Mouse (Mus musculus) heart, embryonic 11.5 days (tissue): Measurements from ENCODE around the gene Eif3c. TPM values are rescaled to one million over a fixed set of nuclear protein-coding genes. Genes with fewer than 3 reads are reported as not detected.

Experiments used
- ATAC-seq: fragments of 200-750 bp; cut with Nextera tagmentation; replicated peaks from 2 replicates; pipeline ENCODE4 v1.8.0; 2017; ENCODE audit warnings: moderate library complexity; ENCODE audit not compliant: insufficient number of reproducible peaks, low FRiP score, low TSS enrichment
- H3K27ac ChIP-seq: fragments of 300-500 bp; sonication (generic); 2 replicates; pipeline ENCODE4 v1.5.1; 2014; ENCODE audit warnings: mild to moderate bottlenecking, low read depth, low read length
- H3K27me3 ChIP-seq: fragments of 300-500 bp; sonication (generic); 2 replicates; pipeline ENCODE4 v1.6.1; 2014; ENCODE audit warnings: mild to moderate bottlenecking, low read length, mixed read lengths; ENCODE audit not compliant: control insufficient read depth, insufficient read depth
- H3K36me3 ChIP-seq: fragments of 300-500 bp; sonication (generic); 2 replicates; pipeline ENCODE4 v1.6.1; 2014; ENCODE audit warnings: mild to moderate bottlenecking, low read length, moderate library complexity, mixed read lengths; ENCODE audit not compliant: control insufficient read depth, insufficient read depth
- H3K4me1 ChIP-seq: fragments of 300-500 bp; sonication (generic); 2 replicates; pipeline ENCODE4 v1.6.1; 2014; ENCODE audit warnings: low read length; ENCODE audit not compliant: control insufficient read depth, insufficient read depth
- H3K4me2 ChIP-seq: fragments of 300-500 bp; sonication (generic); 2 replicates; pipeline ENCODE4 v1.6.1; 2014; ENCODE audit warnings: mild to moderate bottlenecking, moderate library complexity
- H3K4me3 ChIP-seq: fragments of 300-500 bp; sonication (generic); 2 replicates; pipeline ENCODE4 v1.5.1; 2014; ENCODE audit warnings: low read depth, low read length
- H3K9ac ChIP-seq: fragments of 300-500 bp; sonication (generic); 2 replicates; pipeline ENCODE4 v1.6.1; 2014; ENCODE audit warnings: mild to moderate bottlenecking, low read depth, low read length, moderate library complexity
- H3K9me3 ChIP-seq: fragments of 300-500 bp; sonication (generic); replicated peaks from 2 replicates; pipeline ENCODE4 v1.6.1; 2016; ENCODE audit warnings: low read length; ENCODE audit not compliant: control insufficient read depth
- WGBS: fragments of 180-500 bp; shearing (Covaris S2); extraction: QIAGEN DNeasy Blood & Tissue Kit; methylation state at CpG from one replicate; pipeline ENCODE4 v1.1.7; 2014; ENCODE audit not compliant: insufficient replicate concordance; 5-methylcytosine and 5-hydroxymethylcytosine counted together
- polyA plus RNA-seq: library from polyadenylated mRNA; unstranded; fragments of >200 nt; fragmentation: Nextera tagmentation; extraction: Ambion mirVana; gene quantifications from 2 replicates; pipeline ENCODE4 v1.2.1, GENCODE M21; 2014

The Eif3c gene
- polyA plus RNA-seq, 1 experiment from 2014 or later: 129 TPM

GRCm38 (mm10) chr7:126537820-126538585 lies 28.2 kb downstream of the Eif3c start:
- no peaks in the 10 kb centered on the region for H3K36me3 ChIP-seq
- ATAC-seq: no peak
- no peak overlapping the region for H3K9ac ChIP-seq

DNA sequence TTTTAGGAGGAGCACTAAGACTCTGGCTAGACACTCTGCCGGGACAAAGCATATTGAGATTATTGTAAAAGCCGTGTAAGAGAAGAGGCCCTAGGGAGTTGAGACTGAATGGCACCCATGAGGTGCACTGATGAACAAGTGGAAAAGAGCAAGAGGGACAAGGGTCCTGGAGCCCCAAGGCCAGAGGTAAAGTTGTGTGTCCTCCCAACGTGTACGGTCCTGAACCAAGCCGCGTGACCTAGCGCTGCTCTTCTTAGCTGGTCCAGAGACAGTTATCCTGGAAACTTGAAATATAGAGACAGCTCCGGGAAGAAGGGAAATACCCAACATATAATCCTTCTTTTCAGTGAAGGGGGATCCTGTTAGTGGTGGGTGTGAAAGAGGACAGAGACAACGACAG lies 29.7 kb downstream of the Eif3c start:
- ATAC-seq: no peak
- H3K9ac ChIP-seq: no peak overlapping the region
- 58% methylated on average over 9 of the region's 9 CpGs for WGBS

More at GRCm38 (mm10) chr7:126537820-126538585, 28.2 kb downstream of the Eif3c start:
- Histone ChIP-seq H3K9me3 (no peaks in the 10 kb centered on the region), H3K27me3 (peaks cover 12% of the 10 kb centered on the region), H3K27ac (no peak overlapping the region), H3K4me1 (no peaks in the 10 kb centered on the region), H3K4me3 (no peak overlapping the region), H3K4me2 (no peak overlapping the region)
- 72% methylated on average over 5 of the region's 5 CpGs for WGBS

DNA sequence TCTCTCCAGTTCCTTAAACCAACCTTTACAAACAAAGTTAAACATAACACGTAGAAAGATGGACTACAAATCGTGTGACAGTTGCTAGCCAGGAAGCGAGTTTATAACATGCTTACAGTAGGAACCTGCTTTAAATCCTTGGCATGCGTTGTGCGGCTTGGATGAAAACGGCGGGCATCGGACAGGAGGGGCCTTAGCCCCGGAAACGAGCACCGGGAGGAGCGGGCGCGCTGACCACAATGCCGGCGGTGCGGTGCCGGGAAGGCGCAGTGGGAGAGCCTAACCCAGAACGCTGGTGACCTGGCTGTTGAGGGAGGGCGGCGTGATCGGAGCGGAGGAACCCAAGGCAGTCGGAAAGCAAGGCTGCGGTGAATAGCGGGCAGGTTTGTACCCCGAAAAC lies 30.4 kb downstream of the Eif3c start:
- peak overlapping the region; percentile 67 for H3K9ac ChIP-seq
- no peak overlapping the region for H3K27ac ChIP-seq
- no peaks in the 10 kb centered on the region for H3K9me3 ChIP-seq
- H3K4me2 ChIP-seq: peak overlapping the region; percentile 83
- no peaks in the 10 kb centered on the region for H3K4me1 ChIP-seq
- peak overlapping the region; percentile 50 for H3K4me3 ChIP-seq
- H3K27me3 ChIP-seq: peaks cover 12% of the 10 kb centered on the region
- H3K36me3 ChIP-seq: no peaks in the 10 kb centered on the region
- WGBS: 1% methylated on average over 28 of the region's 28 CpGs
- no peak for ATAC-seq

More for the DNA sequence above, 29.7 kb downstream of the Eif3c start:
- peak overlapping the region; percentile 50 for H3K4me3 ChIP-seq
- H3K4me2 ChIP-seq: peak overlapping the region; percentile 83
- H3K9me3 ChIP-seq: no peaks in the 10 kb centered on the region
- H3K4me1 ChIP-seq: no peaks in the 10 kb centered on the region
- H3K27ac ChIP-seq: no peak overlapping the region
- peaks cover 12% of the 10 kb centered on the region for H3K27me3 ChIP-seq
- H3K36me3 ChIP-seq: no peaks in the 10 kb centered on the region

DNA sequence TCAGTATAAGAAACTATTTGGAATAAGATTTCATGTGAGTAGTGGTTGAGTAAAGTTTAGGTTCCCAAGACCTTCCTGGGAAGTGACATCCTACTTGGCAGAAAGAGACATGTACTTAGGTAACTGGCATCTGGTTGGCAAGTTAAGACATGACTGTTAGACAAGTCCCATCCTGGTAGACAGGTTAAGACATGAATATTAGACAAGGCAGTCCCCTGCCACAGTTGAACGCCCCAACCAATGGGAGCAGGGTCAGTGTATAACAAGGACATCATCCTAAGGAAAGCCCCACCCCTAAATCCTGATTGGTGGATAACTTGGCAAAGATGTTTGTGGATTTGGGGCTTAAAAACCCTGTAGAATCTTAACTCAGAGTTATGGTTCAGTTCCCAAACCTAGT lies 32.8 kb downstream of the Eif3c start:
- H3K27ac ChIP-seq: no peak overlapping the region
- H3K4me2 ChIP-seq: no peak overlapping the region
- H3K4me1 ChIP-seq: no peaks in the 10 kb centered on the region
- 56% methylated on average over 1 of the region's 1 CpGs for WGBS
- no peaks in the 10 kb centered on the region for H3K36me3 ChIP-seq
- no peak overlapping the region for H3K4me3 ChIP-seq
- peaks cover 12% of the 10 kb centered on the region for H3K27me3 ChIP-seq
- no peaks in the 10 kb centered on the region for H3K9me3 ChIP-seq
- H3K9ac ChIP-seq: no peak overlapping the region
- ATAC-seq: no peak

DNA sequence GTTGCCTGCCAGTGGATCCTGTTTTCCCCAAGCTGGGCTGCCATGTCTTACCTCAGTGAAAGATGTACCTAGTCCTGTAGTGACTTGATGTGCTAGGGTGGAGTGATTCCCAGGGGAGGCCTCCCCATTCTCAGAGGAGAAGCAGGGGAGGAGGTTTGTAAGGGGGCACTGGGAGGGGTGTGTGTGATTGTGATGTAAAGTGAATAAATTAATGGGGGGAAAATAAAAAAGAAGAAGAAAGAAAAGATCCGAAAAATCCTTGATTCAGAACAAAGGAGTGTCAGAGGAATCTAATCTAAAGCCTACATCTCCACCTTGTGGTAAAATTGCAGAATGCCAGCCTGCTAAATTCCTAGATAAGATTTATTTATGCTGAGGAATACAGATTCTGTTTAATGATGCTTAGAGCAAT lies 38.0 kb downstream of the Eif3c start:
- H3K27ac ChIP-seq: no peak overlapping the region
- no peak overlapping the region for H3K4me3 ChIP-seq
- H3K27me3 ChIP-seq: no peaks in the 10 kb centered on the region
- H3K4me1 ChIP-seq: no peaks in the 10 kb centered on the region
- H3K9ac ChIP-seq: 0 out of 2 replicates have a peak overlapping the region, but pooled peaks have one; percentile 2
- 14% methylated on average over 1 of the region's 1 CpGs for WGBS
- H3K4me2 ChIP-seq: no peak overlapping the region
- no peaks in the 10 kb centered on the region for H3K36me3 ChIP-seq
- no peak for ATAC-seq
- H3K9me3 ChIP-seq: no peaks in the 10 kb centered on the region

- Histone ChIP-seq H3K9ac (no peak overlapping the region), H3K4me2 (no peak overlapping the region), H3K9me3 (no peaks in the 10 kb centered on the region), H3K27ac (no peak overlapping the region), H3K4me1 (no peaks in the 10 kb centered on the region), H3K4me3 (no peak overlapping the region), H3K27me3 (no peaks in the 10 kb centered on the region), H3K36me3 (no peaks in the 10 kb centered on the region)
- ATAC-seq: no peak
- 75% methylated on average over 3 of the region's 3 CpGs for WGBS
Observed at GRCm38 (mm10) chr7:126523316-126523715, 42.9 kb downstream of the Eif3c start.

GRCm38 (mm10) chr7:126519513-126519912 lies 46.7 kb downstream of the Eif3c start:
- WGBS: 58% methylated on average over 2 of the region's 2 CpGs
- Histone ChIP-seq H3K36me3 (no peaks in the 10 kb centered on the region), H3K4me3 (no peak overlapping the region), H3K9me3 (no peaks in the 10 kb centered on the region), H3K4me1 (no peaks in the 10 kb centered on the region), H3K9ac (no peak overlapping the region), H3K4me2 (no peak overlapping the region), H3K27me3 (no peaks in the 10 kb centered on the region), H3K27ac (no peak overlapping the region)
- ATAC-seq: no peak

GRCm38 (mm10) chr7:126518261-126518941 lies 47.8 kb downstream of the Eif3c start:
- H3K9me3 ChIP-seq: no peaks in the 10 kb centered on the region
- H3K36me3 ChIP-seq: no peaks in the 10 kb centered on the region
- no peak overlapping the region for H3K27ac ChIP-seq
- no peaks in the 10 kb centered on the region for H3K27me3 ChIP-seq
- no peak overlapping the region for H3K9ac ChIP-seq
- H3K4me2 ChIP-seq: no peak overlapping the region
- ATAC-seq: no peak
- H3K4me1 ChIP-seq: no peaks in the 10 kb centered on the region
- H3K4me3 ChIP-seq: no peak overlapping the region
- WGBS: 85% methylated on average over 5 of the region's 5 CpGs
